Mouse (Mus musculus) MEL (cell line): ENCODE results near the gene Gm10961. TPM values are rescaled to one million over a fixed set of nuclear protein-coding genes. Genes with fewer than 3 reads are reported as not detected.

Source experiments
- DNase-seq: peaks from one replicate; pipeline ENCODE4 v3.0.0; 2011; ENCODE audit warnings: low read depth, low spot score
- H3K27ac ChIP-seq: 2 replicates; pipeline ENCODE4 v1.5.1; 2012; ENCODE audit warnings: low read depth, mild to moderate bottlenecking, control low read depth, low read length, moderate library complexity; ENCODE audit not compliant: control insufficient read depth
- H3K27me3 ChIP-seq, 2 experiments: fragments of 150-350 bp in 1 of 2; sonication (generic) in 1 of 2; 2 replicates each; pipeline ENCODE4 v1.6.1; 2012; ENCODE audit warnings: low read length in 2 of 2, mild to moderate bottlenecking in 2 of 2, improper control_type of control experiment in 1 of 2, moderate library complexity in 1 of 2; ENCODE audit not compliant: insufficient read depth in 2 of 2, control insufficient read depth in 1 of 2
- H3K36me3 ChIP-seq, 2 experiments: 2 replicates each; pipeline ENCODE4 v1.6.1; 2012 to 2014; ENCODE audit warnings: low read length in 2 of 2, improper control_type of control experiment in 1 of 2, inconsistent platforms in 1 of 2, mild to moderate bottlenecking in 1 of 2; ENCODE audit not compliant: insufficient read depth in 2 of 2, control insufficient read depth in 1 of 2
- H3K4me1 ChIP-seq, 2 experiments: fragments of 150-350 bp in 1 of 2; sonication (generic) in 1 of 2; 2 replicates each; pipeline ENCODE4 v1.6.1; 2012; ENCODE audit warnings: low read length in 2 of 2, improper control_type of control experiment in 1 of 2, mild to moderate bottlenecking in 1 of 2; ENCODE audit not compliant: insufficient read depth in 2 of 2, control insufficient read depth in 1 of 2
- H3K4me3 ChIP-seq, 2 experiments: fragments of 150-350 bp in 1 of 2; sonication (generic) in 1 of 2; 2 replicates each; pipeline ENCODE4 v1.5.1; 2012; ENCODE audit warnings: low read depth in 2 of 2, low read length in 2 of 2, mild to moderate bottlenecking in 2 of 2, moderate library complexity in 2 of 2, control low read depth in 1 of 2, improper control_type of control experiment in 1 of 2; ENCODE audit not compliant: control insufficient read depth in 1 of 2, insufficient read depth in 1 of 2
- H3K79me2 ChIP-seq: 2 replicates; pipeline ENCODE4 v1.6.1; 2012; ENCODE audit warnings: mild to moderate bottlenecking, low read length, moderate library complexity; ENCODE audit not compliant: control insufficient read depth, poor library complexity, insufficient read depth
- H3K9ac ChIP-seq: 2 replicates; pipeline ENCODE4 v1.6.1; 2012; ENCODE audit warnings: low read depth, mild to moderate bottlenecking, control low read depth, low read length, moderate library complexity; ENCODE audit not compliant: control insufficient read depth, poor library complexity, severe bottlenecking
- H3K9me3 ChIP-seq: fragments of 150-350 bp; sonication (generic); replicated peaks from 2 replicates; pipeline ENCODE4 v1.6.1; 2012; ENCODE audit warnings: mild to moderate bottlenecking, low read length, improper control_type of control experiment, moderate library complexity; ENCODE audit not compliant: insufficient read depth
- BHLHE40 ChIP-seq: IDR thresholded peaks from 2 replicates; pipeline ENCODE4 v1.6.1; 2012; ENCODE audit warnings: low read depth, mild to moderate bottlenecking, inconsistent platforms, low read length, improper control_type of control experiment, borderline replicate concordance
- CHD1 ChIP-seq: IDR thresholded peaks from 2 replicates; pipeline ENCODE4 v1.6.1; 2012; ENCODE audit warnings: low read depth, mild to moderate bottlenecking, inconsistent platforms, low read length, improper control_type of control experiment
- E2F4 ChIP-seq: IDR thresholded peaks from 2 replicates; pipeline ENCODE4 v1.6.1; 2011; ENCODE audit warnings: low read depth, low read length, improper control_type of control experiment, borderline replicate concordance
- EP300 ChIP-seq, 2 experiments: IDR thresholded peaks; 2 replicates each; pipeline ENCODE4 v1.6.1; 2011; ENCODE audit warnings: improper control_type of control experiment in 2 of 2, low read length in 2 of 2, low read depth in 1 of 2, mild to moderate bottlenecking in 1 of 2
- JUND ChIP-seq: IDR thresholded peaks from 2 replicates; pipeline ENCODE4 v1.6.1; 2011; ENCODE audit warnings: low read depth, mild to moderate bottlenecking, improper control_type of control experiment, low read length
- MAZ ChIP-seq: IDR thresholded peaks from 2 replicates; pipeline ENCODE4 v1.6.1; 2012; ENCODE audit warnings: low read depth, mild to moderate bottlenecking, inconsistent platforms, low read length, improper control_type of control experiment
- MEF2A ChIP-seq: IDR thresholded peaks from 2 replicates; pipeline ENCODE4 v1.6.1; 2014; ENCODE audit warnings: low read depth, mild to moderate bottlenecking, inconsistent platforms, low read length, improper control_type of control experiment; ENCODE audit not compliant: poor library complexity, insufficient replicate concordance, severe bottlenecking; ENCODE audit errors: extremely low read depth
- NRF1 ChIP-seq: IDR thresholded peaks from 2 replicates; pipeline ENCODE4 v1.6.1; 2014; ENCODE audit warnings: low read depth, mild to moderate bottlenecking, inconsistent platforms, low read length, improper control_type of control experiment, moderate library complexity; ENCODE audit not compliant: poor library complexity, insufficient read depth, severe bottlenecking
- POLR2AphosphoS2 ChIP-seq: IDR thresholded peaks from 2 replicates; pipeline ENCODE4 v1.6.1; 2011; ENCODE audit warnings: low read length, improper control_type of control experiment
- POLR2AphosphoS5 ChIP-seq: IDR thresholded peaks from 2 replicates; pipeline ENCODE4 v1.6.1; 2012; ENCODE audit warnings: low read depth, borderline replicate concordance, mild to moderate bottlenecking, inconsistent platforms, low read length, moderate library complexity, mixed read lengths
- RCOR1 ChIP-seq: IDR thresholded peaks from 2 replicates; pipeline ENCODE4 v1.6.1; 2012; ENCODE audit warnings: low read depth, mild to moderate bottlenecking, inconsistent platforms, low read length, improper control_type of control experiment
- SIN3A ChIP-seq: IDR thresholded peaks from 2 replicates; pipeline ENCODE4 v1.6.1; 2012; ENCODE audit warnings: low read length, improper control_type of control experiment, inconsistent platforms
- SMC3 ChIP-seq: IDR thresholded peaks from 2 replicates; pipeline ENCODE4 v1.6.1; 2011; ENCODE audit warnings: low read depth, low read length, improper control_type of control experiment
- TAL1 ChIP-seq: IDR thresholded peaks from 2 replicates; pipeline ENCODE4 v1.6.1; 2012; ENCODE audit warnings: mild to moderate bottlenecking, inconsistent platforms, low read length, moderate library complexity, mixed read lengths
- TBP ChIP-seq: IDR thresholded peaks from 2 replicates; pipeline ENCODE4 v1.8.0; 2011; ENCODE audit warnings: low read depth, low read length, improper control_type of control experiment
- TCF12 ChIP-seq: IDR thresholded peaks from 2 replicates; pipeline ENCODE4 v1.6.1; 2014; ENCODE audit warnings: low read depth, mild to moderate bottlenecking, inconsistent platforms, low read length, improper control_type of control experiment, moderate library complexity
- UBTF ChIP-seq: IDR thresholded peaks from 2 replicates; pipeline ENCODE4 v1.6.1; 2012; ENCODE audit warnings: low read depth, mild to moderate bottlenecking, inconsistent platforms, low read length, improper control_type of control experiment, moderate library complexity, borderline replicate concordance; ENCODE audit not compliant: insufficient read depth
- USF1 ChIP-seq: IDR thresholded peaks from 2 replicates; pipeline ENCODE4 v1.6.1; 2014; ENCODE audit warnings: low read depth, mild to moderate bottlenecking, inconsistent platforms, low read length, improper control_type of control experiment, moderate library complexity
- ZKSCAN1 ChIP-seq: IDR thresholded peaks from 2 replicates; pipeline ENCODE4 v1.6.1; 2012; ENCODE audit warnings: low read depth, mild to moderate bottlenecking, inconsistent platforms, low read length, improper control_type of control experiment, moderate library complexity
- polyA plus RNA-seq, 2 experiments: library from polyadenylated mRNA; stranded (reverse) in 1 of 2; unstranded in 1 of 2; fragments of >175 nt in 1 of 2; fragments of >200 nt in 1 of 2; gene quantifications; 2 replicates each; pipeline versions ENCODE4 v1.2.1 to v1.2.4; 2012; ENCODE audit warnings: low replicate concordance in 2 of 2, low read depth in 1 of 2; ENCODE audit not compliant: insufficient read length in 2 of 2, insufficient read depth in 1 of 2, missing spikeins in 1 of 2
- total RNA-seq: library from RNA; depleted of rRNA; stranded (reverse); fragments of 300-350 nt; gene quantifications from 2 replicates; pipeline ENCODE4 v1.2.3, GENCODE M21; 2012

Gm10961 gene
- total and polyA plus RNA-seq, 3 experiments, result not detected

DNA sequence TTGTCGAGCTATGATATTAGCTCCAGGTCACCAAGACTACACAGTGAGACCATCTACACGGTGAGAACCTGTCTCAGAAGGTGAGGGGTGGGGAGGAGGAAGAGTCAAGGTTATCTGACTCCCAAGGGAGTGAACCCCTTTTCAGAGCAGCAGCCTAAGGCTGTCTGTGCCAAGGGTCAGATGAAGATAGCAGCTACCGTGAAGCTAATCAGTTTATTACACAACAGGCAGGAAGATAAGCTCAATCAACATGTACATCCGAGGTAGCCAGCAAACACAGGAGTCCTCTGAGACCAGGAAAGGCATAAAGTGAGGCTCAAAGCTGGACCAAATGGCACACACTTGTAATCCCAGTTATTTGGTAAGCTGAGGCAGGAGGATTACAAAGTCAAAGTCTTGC lies 22.3 kb upstream of the Gm10961 start:
- TF ChIP-seq TAL1 (no peak), EP300 (IDR thresholded peaks at IDR 0.05; ENCODE audit: low read depth in 1 of 2, low read length in 2 of 2) (0 out of 4 replicates have a peak, but pooled peaks of 1 of the 2 experiments have one; percentile 7)
- H3K9me3 ChIP-seq, result no peaks in the 10 kb centered on the region
- H3K9ac ChIP-seq, result no peak overlapping the region
- no peak overlapping the region for H3K27ac ChIP-seq
- H3K36me3 ChIP-seq, result no peaks in the 10 kb centered on the region
- H3K4me3 ChIP-seq, result no peak overlapping the region
- no peak for DNase-seq
- 0 out of 4 replicates have a peak, but pooled peaks cover 0 to 4% of the 10 kb centered on the region in 2 experiments for H3K4me1 ChIP-seq
- H3K27me3 ChIP-seq, result no peaks in the 10 kb centered on the region
- no peaks in the 10 kb centered on the region for H3K79me2 ChIP-seq

DNA sequence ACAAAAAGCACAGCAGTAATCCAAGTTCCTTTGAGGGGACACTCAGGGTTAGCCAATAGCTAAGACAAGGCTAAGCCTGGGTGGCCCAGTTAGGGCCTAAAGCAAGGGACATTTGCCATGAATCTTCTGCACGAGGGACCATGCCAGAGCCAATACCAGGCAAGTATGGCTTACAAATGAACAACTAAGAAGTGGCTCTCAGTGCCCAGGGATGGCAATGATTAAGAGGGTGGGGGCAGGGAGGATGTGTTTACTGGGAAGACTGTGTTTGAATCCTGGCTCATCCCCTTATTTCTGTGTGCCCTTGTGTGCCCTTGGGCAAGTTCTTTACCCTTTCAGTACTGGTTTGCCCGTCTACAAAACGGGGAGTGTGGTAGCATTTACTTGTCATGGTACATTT lies 21.7 kb upstream of the Gm10961 start:
- Histone ChIP-seq H3K4me1 (0 out of 4 replicates have a peak, but pooled peaks cover 0 to 4% of the 10 kb centered on the region in 2 experiments), H3K79me2 (no peaks in the 10 kb centered on the region), H3K36me3 (no peaks in the 10 kb centered on the region), H3K4me3 (no peak overlapping the region), H3K9ac (no peak overlapping the region), H3K9me3 (no peaks in the 10 kb centered on the region), H3K27me3 (no peaks in the 10 kb centered on the region), H3K27ac (no peak overlapping the region)
- no peak for DNase-seq
- TF ChIP-seq TBP (no peak), ZKSCAN1 (no peak), POLR2AphosphoS5 (no peak), CHD1 (no peak), MAZ (no peak), NRF1 (no peak)

DNA sequence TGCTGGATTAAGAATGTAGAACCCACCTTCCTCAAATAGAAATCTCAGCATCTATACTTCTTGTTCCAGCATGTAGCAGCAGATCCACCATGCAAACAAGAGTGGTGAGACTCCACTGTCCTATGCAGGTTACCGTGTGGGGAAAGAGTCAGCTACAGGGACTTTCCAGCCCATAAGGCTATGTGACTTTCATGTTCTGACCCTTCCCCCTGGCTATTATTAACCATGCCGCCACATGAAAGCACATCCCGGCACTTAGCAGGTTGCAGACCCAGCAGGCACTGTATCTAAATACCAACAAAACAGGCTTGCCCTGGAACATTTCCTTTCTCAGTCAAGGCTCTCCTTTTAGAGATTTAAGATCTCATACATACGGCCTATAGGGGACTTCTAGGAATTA lies 19.7 kb upstream of the Gm10961 start:
- H3K27ac ChIP-seq, result no peak overlapping the region

More for the DNA sequence above, 19.7 kb upstream of the Gm10961 start:
- no peaks in the 10 kb centered on the region for H3K79me2 ChIP-seq
- no peaks in the 10 kb centered on the region for H3K9me3 ChIP-seq
- 0 out of 4 replicates have a peak, but pooled peaks cover 0 to 4% of the 10 kb centered on the region in 2 experiments for H3K4me1 ChIP-seq
- DNase-seq, result no peak
- no peaks in the 10 kb centered on the region for H3K27me3 ChIP-seq
- peaks cover 0 to 1% of the 10 kb centered on the region in 2 experiments; a peak in 2 of 4 replicates for H3K36me3 ChIP-seq
- TF ChIP-seq SIN3A, result no peak
- TF ChIP-seq BHLHE40, result no peak
- no peak for TF ChIP-seq EP300 (IDR thresholded peaks at IDR 0.05; ENCODE audit: low read depth in 1 of 2, low read length in 2 of 2)
- TF ChIP-seq MAZ, result no peak
- TF ChIP-seq POLR2AphosphoS2, result no peak
- TF ChIP-seq E2F4, result no peak
- TF ChIP-seq JUND, result no peak
- no peak for TF ChIP-seq RCOR1
- TF ChIP-seq MEF2A, result no peak
- no peak for TF ChIP-seq SMC3
- no peak for TF ChIP-seq USF1
- TF ChIP-seq TCF12, result no peak
- TF ChIP-seq UBTF, result no peak
- TF ChIP-seq, all 39 proteins: peak for 0
- Histone ChIP-seq H3K4me3 (no peak overlapping the region), H3K9ac (no peak overlapping the region)
